Mouse (Mus musculus) liver, embryonic 14.5 days (tissue): ENCODE measurements around the gene Abca1. TPM values are rescaled to one million over a fixed set of nuclear protein-coding genes. Genes with fewer than 3 reads are reported as not detected.

Source experiments
- ATAC-seq: fragments of 200-750 bp; cut with Nextera tagmentation; 2 replicates; pipeline ENCODE4 v1.8.0; 2017; ENCODE audit warnings: moderate number of reproducible peaks, mild to moderate bottlenecking, moderate library complexity; ENCODE audit not compliant: insufficient read depth
- DNase-seq, 3 experiments: peaks; one replicate each; pipeline ENCODE4 v3.0.0-alpha.2; 2012 to 2013; ENCODE audit warnings: low read depth in 3 of 3, low spot score in 3 of 3
- H3K27ac ChIP-seq: fragments of 300-500 bp; sonication (generic); 2 replicates; pipeline ENCODE4 v1.5.1; 2014; ENCODE audit warnings: moderate library complexity, mild to moderate bottlenecking, control low read depth, inconsistent platforms
- H3K27me3 ChIP-seq: fragments of 300-500 bp; sonication (generic); 2 replicates; pipeline ENCODE4 v1.6.1; 2014; ENCODE audit warnings: mild to moderate bottlenecking, low read length, moderate library complexity; ENCODE audit not compliant: control insufficient read depth, insufficient read depth
- H3K36me3 ChIP-seq: fragments of 300-500 bp; sonication (generic); replicated peaks from 2 replicates; pipeline ENCODE4 v1.6.1; 2014; ENCODE audit warnings: low read depth; ENCODE audit not compliant: control insufficient read depth, insufficient read depth
- H3K4me1 ChIP-seq, 2 experiments: fragments of 200-500 bp in 1 of 2; fragments of 300-500 bp in 1 of 2; sonication (generic) in 1 of 2; replicated peaks; 2 replicates each; pipeline ENCODE4 v1.6.1; 2012 to 2014; ENCODE audit warnings: antibody characterized with exemption in 1 of 2, inconsistent platforms in 1 of 2, low read length in 1 of 2; ENCODE audit not compliant: control insufficient read depth in 2 of 2, insufficient read depth in 2 of 2
- H3K4me2 ChIP-seq: fragments of 300-500 bp; sonication (generic); 2 replicates; pipeline ENCODE4 v1.6.1; 2014; ENCODE audit warnings: low read depth, mild to moderate bottlenecking, control low read depth, moderate library complexity
- H3K4me3 ChIP-seq, 2 experiments: fragments of 200-500 bp in 1 of 2; fragments of 300-500 bp in 1 of 2; sonication (generic) in 1 of 2; 2 replicates each; pipeline ENCODE4 v1.5.1; 2012 to 2014; ENCODE audit warnings: low read depth in 2 of 2, low read length in 2 of 2, mild to moderate bottlenecking in 2 of 2, control low read depth in 1 of 2, inconsistent platforms in 1 of 2, moderate library complexity in 1 of 2; ENCODE audit not compliant: insufficient read depth in 1 of 2
- H3K9ac ChIP-seq: fragments of 300-500 bp; sonication (generic); replicated peaks from 2 replicates; pipeline ENCODE4 v1.6.1; 2014; ENCODE audit warnings: mild to moderate bottlenecking, control low read depth, moderate library complexity
- H3K9me3 ChIP-seq: fragments of 300-500 bp; sonication (generic); 2 replicates; pipeline ENCODE4 v1.6.1; 2016; ENCODE audit warnings: low read length, mixed read lengths; ENCODE audit not compliant: control insufficient read depth
- CTCF ChIP-seq: IDR thresholded peaks from 2 replicates; pipeline ENCODE4 v1.5.1; 2016; ENCODE audit warnings: antibody characterized with exemption, low read depth, control low read depth
- EP300 ChIP-seq: IDR thresholded peaks from 2 replicates; pipeline ENCODE4 v1.6.1; 2016; ENCODE audit warnings: antibody characterized with exemption, low read depth
- WGBS: fragments of 180-500 bp; shearing (Covaris S2); extraction: QIAGEN DNeasy Blood & Tissue Kit; methylation state at CpG from one replicate; pipeline ENCODE4 v1.1.7; 2014; ENCODE audit not compliant: insufficient replicate concordance; 5-methylcytosine and 5-hydroxymethylcytosine counted together
- polyA plus RNA-seq, 2 experiments: library from polyadenylated mRNA; depleted of rRNA in 1 of 2; stranded (reverse) in 1 of 2; unstranded in 1 of 2; fragments of >200 nt; fragmentation: Nextera tagmentation in 1 of 2; extraction: Ambion mirVana in 1 of 2; gene quantifications; 2 replicates each; pipeline versions ENCODE4 v1.2.1 to v1.2.3; 2012 to 2014

Gene Abca1
- polyA plus RNA-seq, 2 experiments, result 7.0 to 12.0 TPM

DNA sequence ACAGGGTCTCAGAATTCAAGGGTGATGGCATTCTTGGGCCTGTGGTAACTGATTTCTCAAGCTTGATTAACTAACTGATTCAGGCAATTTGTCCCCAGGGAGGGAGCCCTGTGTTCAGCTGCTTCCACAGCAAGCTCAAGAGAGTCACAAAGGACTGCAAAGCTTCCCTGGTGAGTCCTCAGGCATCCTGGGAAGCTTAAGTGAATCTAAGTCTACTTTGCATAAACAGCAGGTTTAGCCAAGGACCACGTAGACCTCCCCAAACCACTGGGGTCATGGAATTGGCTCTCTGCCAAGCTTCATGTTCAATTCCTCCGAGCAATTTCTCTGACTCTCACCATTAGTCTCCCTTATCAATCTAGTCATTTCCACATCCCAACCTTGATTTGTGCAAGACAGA, 12.2 kb downstream of the Abca1 start:
- ATAC-seq (no peak), DNase-seq (no peak)
- H3K27me3 ChIP-seq, result no peaks in the 10 kb centered on the region
- 23% methylated on average over 2 of the region's 2 CpGs for WGBS
- no peak overlapping the region for H3K4me2 ChIP-seq
- H3K9ac ChIP-seq, result no peak overlapping the region
- no peaks in the 10 kb centered on the region for H3K36me3 ChIP-seq
- H3K4me3 ChIP-seq, result no peak overlapping the region
- peaks cover 3 to 28% of the 10 kb centered on the region in 2 experiments; a peak in 3 of 4 replicates for H3K4me1 ChIP-seq
- no peak overlapping the region for H3K27ac ChIP-seq
- no peaks in the 10 kb centered on the region for H3K9me3 ChIP-seq
- TF ChIP-seq EP300 (no peak), CTCF (no peak)

DNA sequence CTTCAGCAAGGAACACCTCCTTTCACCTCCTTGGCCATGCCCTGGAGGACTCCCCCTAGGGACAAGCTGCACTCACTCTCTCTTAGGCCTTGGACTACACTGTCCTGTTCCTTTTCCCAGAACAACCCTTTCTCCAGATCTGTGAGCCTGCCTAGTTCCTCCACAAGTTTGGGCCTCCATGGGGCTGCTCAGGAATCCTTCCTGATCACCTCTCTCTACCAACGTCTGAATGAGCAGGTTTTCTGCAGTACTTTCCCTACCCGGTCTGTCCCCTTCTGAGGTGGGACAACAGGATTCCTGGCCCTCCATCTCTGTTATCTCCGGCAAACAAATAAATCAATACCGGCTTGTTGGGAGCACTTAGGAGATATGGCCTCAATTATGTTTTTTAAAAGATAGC, 12.6 kb downstream of the Abca1 start:
- Histone ChIP-seq H3K4me2 (no peak overlapping the region), H3K9ac (no peak overlapping the region), H3K9me3 (no peaks in the 10 kb centered on the region), H3K27ac (no peak overlapping the region), H3K27me3 (no peaks in the 10 kb centered on the region), H3K4me3 (no peak overlapping the region), H3K36me3 (no peaks in the 10 kb centered on the region), H3K4me1 (peaks cover 3 to 28% of the 10 kb centered on the region in 2 experiments; a peak in 3 of 4 replicates)
- no peak for TF ChIP-seq CTCF
- no peak for TF ChIP-seq EP300
- DNase-seq, result no peak
- 50% methylated on average over 4 of the region's 4 CpGs for WGBS
- no peak for ATAC-seq

DNA sequence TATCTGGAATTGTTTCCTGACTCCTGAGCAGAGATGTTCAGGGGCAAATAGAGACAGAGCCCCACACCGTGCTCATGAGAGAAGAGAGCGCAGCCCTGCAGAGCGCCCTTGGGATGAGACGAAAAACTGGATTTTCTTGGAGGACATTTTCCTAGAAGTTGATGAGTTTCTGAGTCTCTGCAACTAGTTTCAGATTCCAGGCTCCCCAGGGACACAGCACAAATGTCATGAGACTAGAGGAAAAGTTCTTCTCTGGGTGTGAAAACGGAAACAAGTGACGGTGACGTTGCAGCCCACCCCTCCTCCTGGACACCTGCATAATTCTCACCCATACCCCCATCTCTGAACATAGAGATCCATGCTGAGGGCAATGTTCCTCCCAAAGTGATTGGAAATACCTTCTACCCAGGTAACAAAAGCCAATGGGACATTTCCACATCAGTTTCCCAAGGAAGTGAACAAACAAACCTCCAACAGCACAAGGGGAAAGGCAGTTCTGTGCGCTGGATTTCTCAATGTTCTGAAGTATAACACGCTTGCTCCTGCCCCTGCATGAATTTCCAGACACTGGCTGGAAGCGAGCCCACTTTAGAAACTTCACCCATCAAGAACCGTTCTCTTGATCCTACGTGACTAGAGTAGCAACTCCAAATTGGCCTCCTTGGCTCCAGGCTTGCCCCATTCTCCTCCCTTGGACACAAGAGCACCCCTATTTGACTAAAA, 13.3 kb downstream of the Abca1 start:
- no peaks in the 10 kb centered on the region for H3K9me3 ChIP-seq
- peaks cover 3 to 28% of the 10 kb centered on the region in 2 experiments; a peak in 3 of 4 replicates for H3K4me1 ChIP-seq
- no peaks in the 10 kb centered on the region for H3K27me3 ChIP-seq
- H3K4me3 ChIP-seq, result no peak overlapping the region
- no peak overlapping the region for H3K27ac ChIP-seq
- no peaks in the 10 kb centered on the region for H3K36me3 ChIP-seq
- no peak for TF ChIP-seq EP300
- no peak for TF ChIP-seq CTCF
- DNase-seq (no peak), ATAC-seq (no peak)
- no peak overlapping the region for H3K9ac ChIP-seq
- H3K4me2 ChIP-seq, result no peak overlapping the region
- WGBS, result 67% methylated on average over 12 of the region's 12 CpGs

DNA sequence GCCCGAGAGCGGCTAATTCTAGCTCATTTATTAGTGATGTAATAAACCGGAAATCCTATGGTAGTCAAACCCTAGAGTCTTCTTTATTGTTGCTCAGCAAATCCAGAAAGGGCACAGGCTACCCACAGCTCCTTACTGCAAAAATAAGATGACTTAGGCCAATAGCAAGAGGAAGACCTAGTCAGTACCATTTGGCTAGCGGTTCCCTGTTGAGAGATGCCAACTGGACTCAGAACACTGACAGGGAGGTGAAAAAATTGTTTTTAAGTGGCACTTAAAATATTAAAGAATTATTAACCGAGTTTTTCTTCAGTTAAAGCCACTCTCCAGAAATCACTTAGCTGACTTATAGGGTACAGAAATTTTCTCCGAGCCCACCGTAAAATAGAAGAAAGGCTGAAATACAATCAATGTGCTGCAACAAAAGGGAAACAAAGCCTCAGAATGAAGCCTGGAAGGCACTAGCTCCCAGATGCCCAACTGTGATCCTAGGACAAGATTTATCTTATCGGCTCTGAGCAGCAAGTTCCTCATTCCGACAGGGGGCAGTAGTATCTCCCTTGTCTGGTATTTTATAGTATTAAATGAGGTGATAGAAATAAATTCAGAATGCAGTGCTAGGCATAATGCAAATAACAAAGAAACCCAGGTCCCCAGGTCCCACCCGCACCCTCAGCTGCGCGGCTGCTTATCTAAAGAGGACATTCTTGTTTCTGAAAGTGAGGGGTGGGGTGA, 14.1 kb downstream of the Abca1 start:
- no peak for ATAC-seq
- no peak for DNase-seq
- H3K36me3 ChIP-seq, result no peaks in the 10 kb centered on the region
- no peak overlapping the region for H3K4me3 ChIP-seq
- no peak overlapping the region for H3K4me2 ChIP-seq
- no peak overlapping the region for H3K27ac ChIP-seq
- whole genome bisulfite sequencing, result 48% methylated on average over 12 of the region's 12 CpGs
- H3K27me3 ChIP-seq, result no peaks in the 10 kb centered on the region
- H3K9me3 ChIP-seq, result no peaks in the 10 kb centered on the region
- H3K9ac ChIP-seq, result no peak overlapping the region
- H3K4me1 ChIP-seq, result peaks cover 3 to 26% of the 10 kb centered on the region in 2 experiments; a peak in 3 of 4 replicates
- no peak for TF ChIP-seq EP300
- TF ChIP-seq CTCF, result 0 out of 2 replicates have a peak, but pooled peaks have one; percentile 22

DNA sequence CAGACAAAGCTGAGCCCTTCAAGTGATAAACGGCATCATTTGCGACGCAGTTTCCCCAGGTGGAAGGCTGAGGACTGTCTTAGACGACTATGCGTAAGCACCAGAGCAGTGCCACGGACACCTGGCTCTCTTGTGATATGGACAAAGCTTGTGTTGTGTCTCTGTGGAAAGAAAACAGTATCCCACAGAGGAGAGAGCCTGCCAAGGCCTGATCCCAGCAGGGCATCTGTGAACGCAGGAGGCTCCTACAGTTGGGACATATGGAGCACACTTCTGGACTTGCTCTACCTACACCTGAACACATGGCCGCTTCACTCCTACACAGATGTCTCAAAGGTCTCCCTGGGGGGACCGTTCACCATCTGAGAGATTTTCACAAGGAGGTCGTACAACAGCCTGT, 15.1 kb downstream of the Abca1 start:
- no peaks in the 10 kb centered on the region for H3K9me3 ChIP-seq
- no peak overlapping the region for H3K4me3 ChIP-seq
- H3K4me2 ChIP-seq, result no peak overlapping the region
- DNase-seq (no peak), ATAC-seq (no peak)
- no peaks in the 10 kb centered on the region for H3K27me3 ChIP-seq
- H3K9ac ChIP-seq, result no peak overlapping the region
- peaks cover 3 to 23% of the 10 kb centered on the region in 2 experiments; a peak in 3 of 4 replicates for H3K4me1 ChIP-seq
- 75% methylated on average over 10 of the region's 10 CpGs for WGBS
- no peak for TF ChIP-seq CTCF
- no peak for TF ChIP-seq EP300
- H3K27ac ChIP-seq, result no peak overlapping the region
- no peaks in the 10 kb centered on the region for H3K36me3 ChIP-seq
